Mouse (Mus musculus) hindbrain, embryonic 14.5 days (tissue): ENCODE measurements around the gene Jph4. TPM values are rescaled to one million over a fixed set of nuclear protein-coding genes. Genes with fewer than 3 reads are reported as not detected.

Source experiments
- ATAC-seq: fragments of 200-750 bp; cut with Nextera tagmentation; 2 replicates; pipeline ENCODE4 v1.8.0; 2017; ENCODE audit warnings: moderate number of reproducible peaks, mild to moderate bottlenecking, moderate TSS enrichment, moderate library complexity; ENCODE audit not compliant: low FRiP score
- DNase-seq: peaks from one replicate; pipeline ENCODE4 v3.0.0-alpha.2; 2015; ENCODE audit warnings: low spot score
- H3K27ac ChIP-seq: fragments of 300-500 bp; sonication (generic); 2 replicates; pipeline ENCODE4 v1.5.1; 2014; ENCODE audit warnings: mild to moderate bottlenecking, moderate library complexity
- H3K27me3 ChIP-seq: fragments of 300-500 bp; sonication (generic); 2 replicates; pipeline ENCODE4 v1.6.1; 2014; ENCODE audit warnings: mild to moderate bottlenecking, low read length, mixed read lengths; ENCODE audit not compliant: control insufficient read depth, insufficient read depth
- H3K36me3 ChIP-seq: fragments of 300-500 bp; sonication (generic); replicated peaks from 2 replicates; pipeline ENCODE4 v1.6.1; 2014; ENCODE audit not compliant: control insufficient read depth, insufficient read depth
- H3K4me1 ChIP-seq: fragments of 300-500 bp; sonication (generic); replicated peaks from 2 replicates; pipeline ENCODE4 v1.6.1; 2014; ENCODE audit warnings: antibody characterized with exemption, low read length, mixed read lengths; ENCODE audit not compliant: control insufficient read depth, insufficient read depth
- H3K4me2 ChIP-seq: fragments of 300-500 bp; sonication (generic); replicated peaks from 2 replicates; pipeline ENCODE4 v1.6.1; 2014; ENCODE audit warnings: mild to moderate bottlenecking, moderate library complexity
- H3K4me3 ChIP-seq: fragments of 300-500 bp; sonication (generic); replicated peaks from 2 replicates; pipeline ENCODE4 v1.5.1; 2014; ENCODE audit warnings: mild to moderate bottlenecking, low read length
- H3K9ac ChIP-seq: fragments of 300-500 bp; sonication (generic); 2 replicates; pipeline ENCODE4 v1.6.1; 2014
- H3K9me3 ChIP-seq: fragments of 300-500 bp; sonication (generic); 2 replicates; pipeline ENCODE4 v1.6.1; 2016; ENCODE audit warnings: low read length; ENCODE audit not compliant: control insufficient read depth
- WGBS: fragments of 180-500 bp; shearing (Covaris S2); extraction: QIAGEN DNeasy Blood & Tissue Kit; methylation state at CpG from one replicate; pipeline ENCODE4 v1.1.7; 2014; 5-methylcytosine and 5-hydroxymethylcytosine counted together
- polyA plus RNA-seq: library from polyadenylated mRNA; unstranded; fragments of >200 nt; fragmentation: Nextera tagmentation; extraction: Ambion mirVana; gene quantifications from 2 replicates; pipeline ENCODE4 v1.2.1, GENCODE M21; 2014

Jph4 gene
- polyA plus RNA-seq, 1 experiment from 2014 or later = 35.4 TPM

DNA sequence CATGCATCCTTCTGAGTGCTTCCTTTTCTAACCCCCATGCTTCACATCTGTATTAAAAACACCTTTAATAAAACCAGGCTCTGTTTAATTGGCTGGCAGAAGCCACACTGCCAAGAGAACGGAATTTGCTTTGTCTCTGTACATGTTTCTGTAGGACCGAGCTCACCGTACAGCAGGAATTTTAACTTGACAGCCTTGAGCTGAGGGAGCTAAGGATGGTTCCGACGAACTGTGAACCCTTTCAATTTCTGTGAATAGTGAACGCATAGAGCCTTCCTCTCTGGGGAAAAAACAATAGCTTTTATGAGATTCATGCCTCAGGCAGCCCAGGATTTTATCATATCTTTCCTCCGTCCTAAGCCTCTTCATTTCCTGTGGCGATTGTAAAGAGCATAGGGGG lies 5.6 kb upstream of the Jph4 start:
- ATAC-seq (peak; percentile 12; the same call in 1 of the 2 replicates), DNase-seq (peak; percentile 40)
- no peaks in the 10 kb centered on the region for H3K27me3 ChIP-seq
- H3K4me2 ChIP-seq = peak overlapping the region; percentile 39
- 20% methylated on average over 8 of the region's 8 CpGs for WGBS
- no peaks in the 10 kb centered on the region for H3K36me3 ChIP-seq
- peak overlapping the region; percentile 85 for H3K27ac ChIP-seq
- peaks cover 17% of the 10 kb centered on the region for H3K4me1 ChIP-seq
- H3K9ac ChIP-seq = peak overlapping the region; percentile 50
- no peak overlapping the region for H3K4me3 ChIP-seq
- H3K9me3 ChIP-seq = no peaks in the 10 kb centered on the region

DNA sequence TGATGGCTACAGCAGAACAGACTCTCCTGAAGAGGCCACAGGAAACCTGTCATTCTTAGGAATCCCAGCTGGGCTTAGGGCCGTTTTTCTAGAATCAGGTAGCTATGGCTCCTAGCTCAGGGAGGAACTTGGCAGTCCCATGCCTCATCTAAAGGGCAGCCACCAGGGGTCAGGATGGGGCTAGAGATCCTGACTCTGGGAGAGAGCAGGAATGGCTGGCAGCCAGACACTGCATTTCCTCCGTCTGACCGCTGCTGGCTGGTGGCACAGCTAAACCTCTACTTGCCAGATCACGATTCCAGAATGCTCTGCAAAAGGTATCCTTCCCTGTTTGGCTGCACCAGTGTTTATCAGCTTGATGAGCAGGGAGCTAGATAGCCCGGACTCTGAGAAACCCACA lies 5.2 kb upstream of the Jph4 start:
- ATAC-seq (peak; percentile 85), DNase-seq (peak; percentile 82)
- Histone ChIP-seq H3K9me3 (no peaks in the 10 kb centered on the region), H3K36me3 (no peaks in the 10 kb centered on the region), H3K27ac (peak overlapping the region; percentile 85), H3K9ac (peak overlapping the region; percentile 50), H3K4me3 (no peak overlapping the region), H3K27me3 (no peaks in the 10 kb centered on the region), H3K4me1 (peaks cover 21% of the 10 kb centered on the region), H3K4me2 (peak overlapping the region; percentile 39)
- WGBS = 10% methylated on average over 5 of the region's 5 CpGs

DNA sequence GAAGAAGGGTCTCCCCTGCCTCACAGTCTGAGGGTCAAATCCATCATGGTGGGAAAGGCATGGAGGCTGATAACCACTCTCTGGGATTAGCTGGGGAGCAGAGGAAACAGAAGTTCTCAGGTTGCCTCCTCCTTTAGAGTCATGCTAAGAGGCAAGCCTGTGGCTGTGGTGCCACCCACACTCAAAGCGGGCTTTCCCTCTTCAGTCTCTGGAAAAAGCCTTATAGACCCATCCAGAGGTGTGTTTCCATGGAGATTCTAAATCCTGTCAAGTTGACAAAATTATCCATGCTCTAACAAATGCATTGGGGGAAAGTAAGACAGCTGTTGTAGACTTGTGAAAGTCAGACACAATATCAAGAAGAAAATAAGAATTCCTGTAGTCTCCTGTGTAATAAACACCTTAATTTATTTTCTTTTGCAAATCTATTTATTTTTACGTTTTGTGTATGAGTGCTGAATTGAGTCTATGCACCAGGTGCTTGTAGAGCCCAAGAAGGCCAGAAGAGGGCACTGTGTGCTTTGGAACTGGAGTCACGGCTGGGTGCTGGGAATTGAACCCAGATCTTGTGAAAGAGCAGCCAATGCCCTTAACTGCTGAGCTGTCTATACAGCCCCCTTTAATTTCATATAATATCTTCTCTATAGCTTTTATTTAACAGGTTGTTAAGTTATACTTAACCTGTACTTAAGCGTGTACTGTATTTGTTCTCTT lies 2.8 kb upstream of the Jph4 start:
- Histone ChIP-seq H3K4me2 (no peak overlapping the region), H3K4me1 (peaks cover 26% of the 10 kb centered on the region), H3K9me3 (no peaks in the 10 kb centered on the region), H3K36me3 (no peaks in the 10 kb centered on the region), H3K27ac (no peak overlapping the region), H3K4me3 (no peak overlapping the region), H3K27me3 (no peaks in the 10 kb centered on the region), H3K9ac (no peak overlapping the region)
- WGBS = 69% methylated on average over 4 of the region's 4 CpGs
- DNase-seq = no peak
- no peak for ATAC-seq

DNA sequence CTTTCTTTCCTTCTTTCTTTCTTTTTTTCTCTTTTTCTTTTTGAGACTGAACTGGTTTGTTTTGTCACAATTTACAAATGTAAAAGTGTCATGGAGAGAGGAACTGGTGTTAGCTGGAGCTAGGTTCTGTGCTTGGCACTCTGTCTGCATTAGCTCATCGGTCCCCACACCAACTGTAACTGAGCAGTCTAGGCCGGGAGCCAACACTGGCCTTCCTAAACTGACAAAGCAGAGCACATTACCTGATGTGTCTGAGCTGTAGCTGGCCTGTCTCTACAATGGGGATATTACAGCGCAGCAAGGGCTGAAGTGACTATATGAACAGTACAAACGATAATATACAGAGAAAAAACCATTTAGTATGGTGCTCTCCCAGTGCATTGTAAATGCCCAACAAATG lies 2.1 kb upstream of the Jph4 start:
- H3K4me1 ChIP-seq = peaks cover 33% of the 10 kb centered on the region
- DNase-seq = no peak
- 78% methylated on average over 4 of the region's 4 CpGs for WGBS
- H3K27me3 ChIP-seq = 0 out of 2 replicates have a peak, but pooled peaks cover 3% of the 10 kb centered on the region
- H3K4me2 ChIP-seq = no peak overlapping the region
- no peak overlapping the region for H3K9ac ChIP-seq
- H3K9me3 ChIP-seq = no peaks in the 10 kb centered on the region
- no peak overlapping the region for H3K27ac ChIP-seq
- no peak overlapping the region for H3K4me3 ChIP-seq
- no peak for ATAC-seq
- peaks cover under 1% of the 10 kb centered on the region; the same call in 1 of the 2 replicates for H3K36me3 ChIP-seq

DNA sequence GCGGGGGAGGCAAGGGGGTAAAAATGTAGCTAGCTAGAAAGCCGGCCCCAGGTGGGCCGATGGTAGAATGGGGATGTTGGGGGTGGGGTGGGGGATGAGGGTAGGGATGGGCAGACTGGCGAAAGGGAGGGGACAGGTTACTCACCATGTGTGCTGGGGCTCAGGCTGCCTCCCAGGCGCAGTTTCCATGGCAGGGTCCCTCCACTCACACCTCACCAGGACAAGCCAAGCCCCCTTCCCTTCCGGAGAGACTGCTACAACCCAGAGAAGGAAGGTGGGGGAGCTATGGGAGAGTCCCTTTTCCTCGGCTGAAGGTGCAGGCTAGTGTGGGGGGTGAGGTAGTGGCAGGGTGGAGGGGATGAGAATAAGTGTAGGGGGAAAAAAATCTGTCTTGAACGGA lies 889 bp downstream of the Jph4 start:
- Histone ChIP-seq H3K27me3 (peaks cover 10% of the 10 kb centered on the region; the same call in 1 of the 2 replicates), H3K9me3 (no peaks in the 10 kb centered on the region), H3K9ac (peak overlapping the region; percentile 90), H3K27ac (peak overlapping the region; percentile 96), H3K4me3 (peak overlapping the region; percentile 86), H3K4me2 (peak overlapping the region; percentile 86), H3K36me3 (peaks cover 14% of the 10 kb centered on the region), H3K4me1 (peaks cover 34% of the 10 kb centered on the region)
- ATAC-seq (peak; percentile 28; the same call in 1 of the 2 replicates), DNase-seq (no peak)
- WGBS = 0% methylated on average over 8 of the region's 8 CpGs

DNA sequence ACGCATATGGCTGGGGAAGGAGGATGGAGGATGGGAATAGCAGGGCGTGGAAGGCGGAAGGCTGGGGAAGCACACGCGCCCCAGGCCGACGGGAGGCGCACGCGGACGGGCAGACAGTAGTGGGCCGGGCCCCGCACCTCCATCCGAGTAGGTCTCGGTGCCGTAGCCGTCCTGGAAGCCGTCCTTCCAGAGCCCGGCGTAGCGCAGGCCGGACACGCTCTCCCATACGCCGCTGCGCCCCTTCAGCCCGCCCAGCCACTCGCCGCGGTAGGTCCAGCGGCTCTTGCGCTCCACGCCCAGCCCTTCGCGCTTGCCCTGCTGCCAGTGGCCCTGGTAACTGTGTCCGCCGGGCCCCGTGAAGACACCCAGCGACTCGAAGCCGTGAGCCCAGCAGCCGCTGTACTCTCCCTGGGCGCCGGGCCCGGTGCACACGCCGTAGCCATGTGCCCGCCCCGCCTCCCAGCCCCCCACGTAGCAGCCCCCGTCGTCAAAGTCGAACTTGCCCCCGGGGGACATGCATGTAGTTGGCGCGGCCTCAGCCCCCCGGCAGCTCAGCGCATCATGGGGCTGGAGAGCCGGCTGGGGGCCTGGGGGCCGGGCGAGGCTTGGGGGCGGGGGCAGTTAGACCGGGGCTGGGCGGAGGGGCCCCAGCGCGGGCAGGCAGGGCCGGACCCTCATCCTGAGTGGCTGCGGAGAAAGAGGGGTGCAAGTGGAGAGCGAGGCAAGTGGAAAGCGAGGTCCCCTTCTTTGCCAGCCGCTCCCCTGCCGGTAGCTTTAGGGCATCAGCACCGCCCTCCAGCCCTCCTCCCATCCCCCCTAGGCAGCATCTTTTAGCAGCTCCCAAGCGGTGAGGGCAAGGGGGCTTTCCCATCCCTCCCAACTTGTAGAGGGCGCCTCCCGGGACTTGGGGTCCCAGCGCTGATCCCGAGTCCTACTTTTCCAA lies 1.7 kb downstream of the Jph4 start:
- H3K36me3 ChIP-seq = peaks cover 18% of the 10 kb centered on the region
- peak; percentile 43 for ATAC-seq
- peaks cover 34% of the 10 kb centered on the region for H3K4me1 ChIP-seq

DNA sequence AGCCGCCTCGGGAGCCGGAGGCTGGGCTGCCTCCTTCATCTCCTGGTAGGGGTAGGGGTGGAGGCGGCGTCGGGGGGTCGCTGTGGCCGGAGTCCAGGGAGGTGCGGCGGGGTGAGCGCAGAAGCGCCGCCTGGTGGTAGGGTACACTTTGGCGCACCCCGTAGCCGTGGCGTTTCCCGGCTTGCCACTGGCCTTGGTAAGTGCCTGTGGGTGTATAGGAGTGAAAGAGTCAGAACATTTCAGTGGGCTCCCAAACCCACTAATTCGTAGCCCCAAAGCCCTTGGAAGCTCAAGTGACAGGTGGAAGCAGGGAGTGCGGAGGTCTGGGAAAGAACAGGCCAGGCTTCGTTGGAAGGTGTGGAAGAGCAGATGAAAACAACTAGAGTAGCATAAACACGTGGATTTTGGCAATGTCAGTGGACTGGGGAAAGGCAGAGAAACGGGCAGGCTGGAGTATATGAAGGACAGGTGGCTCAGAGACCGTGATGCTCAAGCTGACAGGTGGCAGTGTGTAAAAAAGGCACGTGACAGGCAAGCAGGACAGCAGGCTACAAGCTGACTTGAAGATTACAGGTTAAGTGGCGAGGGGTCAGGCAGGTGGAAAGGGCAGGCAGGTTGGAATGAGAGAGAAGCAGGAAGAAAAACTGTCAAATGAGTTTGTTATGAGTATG lies 2.6 kb downstream of the Jph4 start:
- H3K4me2 ChIP-seq = peak overlapping the region; percentile 86
- no peak for DNase-seq
- peaks cover 40% of the 10 kb centered on the region for H3K4me1 ChIP-seq
- no peak for ATAC-seq
- 9% methylated on average over 23 of the region's 26 CpGs for WGBS
- peaks cover 10% of the 10 kb centered on the region; the same call in 1 of the 2 replicates for H3K27me3 ChIP-seq
- no peaks in the 10 kb centered on the region for H3K9me3 ChIP-seq
- peaks cover 19% of the 10 kb centered on the region for H3K36me3 ChIP-seq
- H3K9ac ChIP-seq = peak overlapping the region; percentile 90
- H3K27ac ChIP-seq = peak overlapping the region; percentile 96; the same call in 1 of the 2 replicates
- peak overlapping the region; percentile 86 for H3K4me3 ChIP-seq

More for the DNA sequence above, 1.7 kb downstream of the Jph4 start:
- DNase-seq = peak; percentile 57
- Histone ChIP-seq H3K4me2 (peak overlapping the region; percentile 86), H3K9ac (peak overlapping the region; percentile 90), H3K27ac (peak overlapping the region; percentile 96), H3K4me3 (peak overlapping the region; percentile 86), H3K9me3 (no peaks in the 10 kb centered on the region), H3K27me3 (peaks cover 10% of the 10 kb centered on the region; the same call in 1 of the 2 replicates)
- under 1% methylated on average over 67 of the region's 78 CpGs for WGBS

DNA sequence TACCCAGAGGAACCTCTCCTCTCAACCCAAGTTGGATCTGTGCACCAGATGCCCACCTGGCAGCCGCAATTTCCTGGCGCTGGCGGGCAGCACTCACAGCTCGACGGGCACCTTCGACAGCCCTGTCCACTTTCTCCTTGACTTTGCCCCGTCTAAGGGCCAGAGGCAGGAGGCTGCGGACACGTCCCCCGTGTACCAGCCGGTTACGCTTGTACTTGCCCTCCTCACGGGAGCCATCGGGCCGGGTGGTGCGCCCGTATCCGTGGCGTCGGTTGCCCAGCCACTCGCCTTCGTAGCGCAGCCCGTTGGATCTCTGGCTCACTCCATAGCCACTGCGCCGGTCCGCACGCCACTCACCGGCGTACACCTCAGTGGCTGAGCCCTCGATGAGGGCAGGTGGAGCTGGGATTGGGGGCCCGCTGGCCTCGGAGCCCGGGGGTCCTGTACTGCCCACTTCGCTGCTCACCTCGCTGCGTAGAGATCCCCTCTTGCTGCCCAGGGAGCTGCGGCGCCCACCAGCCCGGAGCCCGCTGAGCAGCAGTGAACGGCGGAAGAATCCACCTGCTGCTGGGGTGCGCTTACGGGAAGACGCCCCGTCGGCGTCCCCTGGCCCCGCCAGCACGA lies 3.3 kb downstream of the Jph4 start:
- Histone ChIP-seq H3K36me3 (peaks cover 19% of the 10 kb centered on the region), H3K4me3 (peak overlapping the region; percentile 86)
- no peak for ATAC-seq

More for the DNA sequence above, 3.3 kb downstream of the Jph4 start:
- Histone ChIP-seq H3K9ac (peak overlapping the region; percentile 90; the same call in 1 of the 2 replicates), H3K4me1 (peaks cover 47% of the 10 kb centered on the region), H3K4me2 (peak overlapping the region; percentile 86), H3K27ac (no peak overlapping the region), H3K27me3 (peaks cover 10% of the 10 kb centered on the region; the same call in 1 of the 2 replicates), H3K9me3 (no peaks in the 10 kb centered on the region)
- DNase-seq = no peak
- 71% methylated on average over 51 of the region's 51 CpGs for WGBS
